ENCODE assay signal across 3 mouse cellular contexts in genomic region chr7:19996721-19997120, GRCm38 (mm10).
DNase-seq lines count a peak whose midpoint lies in the region.

No protein-coding gene starts in this region.

- DNase-seq in ES-CJ7 (ENCODE audit: low read depth, low spot score) = peak; percentile 53
- DNase-seq in R1 (ENCODE audit: low read depth, low spot score) = peak; percentile 71
- DNase-seq in ZHBTc4 (ENCODE audit: low read depth, low spot score) = peak; percentile 65
